Mouse (Mus musculus) hindbrain, embryonic 16.5 days (tissue): ENCODE results near the gene Rora. TPM values are rescaled to one million over a fixed set of nuclear protein-coding genes. Genes with fewer than 3 reads are reported as not detected.

Source experiments
- ATAC-seq: fragments of 200-750 bp; cut with Nextera tagmentation; 2 replicates; pipeline ENCODE4 v1.8.0; 2017; ENCODE audit warnings: moderate TSS enrichment, moderate library complexity
- H3K27ac ChIP-seq: fragments of 300-500 bp; sonication (generic); 2 replicates; pipeline ENCODE4 v1.5.1; 2014; ENCODE audit warnings: low read depth, mild to moderate bottlenecking, control low read depth, low read length, moderate library complexity
- H3K27me3 ChIP-seq: fragments of 300-500 bp; sonication (generic); replicated peaks from 2 replicates; pipeline ENCODE4 v1.6.1; 2014; ENCODE audit warnings: low read length; ENCODE audit not compliant: control insufficient read depth, insufficient read depth
- H3K36me3 ChIP-seq: fragments of 300-500 bp; sonication (generic); 2 replicates; pipeline ENCODE4 v1.6.1; 2014; ENCODE audit warnings: mild to moderate bottlenecking, low read length, moderate library complexity, mixed read lengths; ENCODE audit not compliant: control insufficient read depth, insufficient read depth
- H3K4me1 ChIP-seq: fragments of 300-500 bp; sonication (generic); 2 replicates; pipeline ENCODE4 v1.6.1; 2014; ENCODE audit warnings: low read depth, low read length; ENCODE audit not compliant: control insufficient read depth, insufficient read depth
- H3K4me2 ChIP-seq: fragments of 300-500 bp; sonication (generic); 2 replicates; pipeline ENCODE4 v1.6.1; 2014; ENCODE audit warnings: mild to moderate bottlenecking, low read length, control low read depth, moderate library complexity
- H3K4me3 ChIP-seq: fragments of 300-500 bp; sonication (generic); 2 replicates; pipeline ENCODE4 v1.5.1; 2014; ENCODE audit warnings: mild to moderate bottlenecking, low read length, control low read depth, moderate library complexity
- H3K9ac ChIP-seq: fragments of 300-500 bp; sonication (generic); 2 replicates; pipeline ENCODE4 v1.6.1; 2014; ENCODE audit warnings: low read depth, mild to moderate bottlenecking, control low read depth, low read length, moderate library complexity
- H3K9me3 ChIP-seq: fragments of 300-500 bp; sonication (generic); 2 replicates; pipeline ENCODE4 v1.6.1; 2014; ENCODE audit warnings: mild to moderate bottlenecking, low read length, moderate library complexity; ENCODE audit not compliant: control insufficient read depth
- WGBS: fragments of 180-500 bp; shearing (Covaris S2); extraction: QIAGEN DNeasy Blood & Tissue Kit; methylation state at CpG from one replicate; pipeline ENCODE4 v1.1.7; 2014; 5-methylcytosine and 5-hydroxymethylcytosine counted together
- polyA plus RNA-seq: library from polyadenylated mRNA; unstranded; fragments of >200 nt; fragmentation: Nextera tagmentation; extraction: Ambion mirVana; gene quantifications from 2 replicates; pipeline ENCODE4 v1.2.1, GENCODE M21; 2015

Rora gene
- polyA plus RNA-seq, 1 experiment from 2014 or later = 38.3 TPM

- H3K4me2 ChIP-seq = no peak overlapping the region
- ATAC-seq = no peak
- H3K36me3 ChIP-seq = no peaks in the 10 kb centered on the region
- no peaks in the 10 kb centered on the region for H3K27me3 ChIP-seq
- no peak overlapping the region for H3K27ac ChIP-seq
- no peak overlapping the region for H3K9ac ChIP-seq
- no peaks in the 10 kb centered on the region for H3K4me1 ChIP-seq
- no peak overlapping the region for H3K4me3 ChIP-seq
- WGBS = 75% methylated on average over 6 of the region's 6 CpGs
- no peaks in the 10 kb centered on the region for H3K9me3 ChIP-seq
Observed at GRCm38 (mm10) chr9:69227806-69228205, 574.2 kb downstream of the Rora start.

DNA sequence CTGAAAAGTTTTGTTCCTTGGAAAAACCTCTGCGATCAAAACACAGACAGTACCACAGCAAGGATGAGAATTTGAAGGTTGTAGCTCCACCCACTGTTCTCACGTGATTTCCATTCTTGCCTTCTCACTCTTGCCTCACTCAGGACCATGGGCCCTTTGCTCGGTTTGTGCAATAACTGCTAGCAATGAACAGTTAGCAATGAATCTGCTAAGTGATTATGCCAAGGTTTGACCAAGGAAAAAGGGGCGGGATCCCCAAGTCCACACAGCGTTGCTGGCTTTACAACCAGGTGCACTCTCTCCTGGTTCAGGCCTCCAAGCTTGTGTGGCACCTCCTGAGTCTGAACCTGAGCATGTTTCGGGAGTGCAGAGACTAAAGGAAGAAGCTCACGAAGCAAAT lies 576.3 kb downstream of the Rora start:
- no peaks in the 10 kb centered on the region for H3K4me1 ChIP-seq
- 84% methylated on average over 7 of the region's 7 CpGs for WGBS
- no peak overlapping the region for H3K4me2 ChIP-seq
- no peaks in the 10 kb centered on the region for H3K36me3 ChIP-seq
- H3K4me3 ChIP-seq = no peak overlapping the region
- no peak overlapping the region for H3K27ac ChIP-seq
- H3K9ac ChIP-seq = no peak overlapping the region
- ATAC-seq = no peak
- no peaks in the 10 kb centered on the region for H3K27me3 ChIP-seq
- no peaks in the 10 kb centered on the region for H3K9me3 ChIP-seq

DNA sequence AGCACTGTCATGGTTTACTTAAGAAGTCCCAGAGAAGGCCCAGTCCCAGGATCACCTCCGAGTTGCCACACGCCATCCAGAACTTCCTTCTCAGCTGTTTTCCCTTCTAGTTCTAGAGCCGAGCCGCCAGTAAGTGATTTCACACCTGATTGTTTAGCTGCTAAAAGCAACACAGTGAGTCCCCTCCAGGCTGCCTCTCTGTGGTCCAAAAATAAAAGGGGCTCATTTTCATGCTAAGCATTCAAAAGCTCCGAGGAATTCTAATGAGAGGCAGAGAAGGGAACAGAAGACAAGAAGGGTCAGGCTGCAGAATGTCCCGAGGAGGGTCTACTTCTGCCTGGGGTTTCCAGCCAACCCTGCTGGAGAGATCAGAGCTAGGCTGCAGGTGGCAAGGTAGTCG lies 580.9 kb downstream of the Rora start:
- WGBS = 10% methylated on average over 7 of the region's 7 CpGs
- no peaks in the 10 kb centered on the region for H3K4me1 ChIP-seq
- H3K4me2 ChIP-seq = no peak overlapping the region
- H3K27me3 ChIP-seq = no peaks in the 10 kb centered on the region
- H3K4me3 ChIP-seq = no peak overlapping the region
- H3K36me3 ChIP-seq = no peaks in the 10 kb centered on the region
- ATAC-seq = peak; percentile 34; the same call in 1 of the 2 replicates
- H3K27ac ChIP-seq = no peak overlapping the region
- no peak overlapping the region for H3K9ac ChIP-seq
- H3K9me3 ChIP-seq = no peaks in the 10 kb centered on the region

- H3K9ac ChIP-seq = no peak overlapping the region
- no peaks in the 10 kb centered on the region for H3K27me3 ChIP-seq
- H3K4me2 ChIP-seq = no peak overlapping the region
- no peaks in the 10 kb centered on the region for H3K36me3 ChIP-seq
- no peaks in the 10 kb centered on the region for H3K9me3 ChIP-seq
- H3K4me3 ChIP-seq = no peak overlapping the region
- H3K27ac ChIP-seq = no peak overlapping the region
- WGBS = 82% methylated on average over 10 of the region's 10 CpGs
- no peak for ATAC-seq
- no peaks in the 10 kb centered on the region for H3K4me1 ChIP-seq
Observed at GRCm38 (mm10) chr9:69237316-69237715, 583.7 kb downstream of the Rora start.

DNA sequence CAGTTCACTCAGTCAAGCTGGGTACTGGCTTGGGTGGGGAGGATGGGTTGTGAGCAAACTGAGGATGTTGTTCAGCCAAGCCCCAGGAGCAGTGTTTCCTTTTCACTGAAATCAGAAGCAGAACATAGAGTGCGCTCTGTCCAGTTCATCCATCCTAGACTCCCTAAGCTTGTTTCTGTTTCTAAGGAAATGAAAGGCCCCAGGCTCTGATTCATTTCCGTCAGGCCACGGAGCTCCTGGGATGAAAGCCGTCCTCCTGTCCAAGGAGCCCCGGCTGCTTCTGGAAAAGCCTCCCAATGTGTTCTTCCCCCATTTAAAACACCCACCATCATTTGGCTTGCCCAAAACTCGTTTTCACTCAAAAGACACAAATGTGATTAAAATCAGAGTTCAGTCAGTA lies 589.0 kb downstream of the Rora start:
- Histone ChIP-seq H3K9me3 (no peaks in the 10 kb centered on the region), H3K4me1 (no peaks in the 10 kb centered on the region), H3K27ac (no peak overlapping the region), H3K36me3 (no peaks in the 10 kb centered on the region), H3K4me2 (no peak overlapping the region), H3K27me3 (no peaks in the 10 kb centered on the region), H3K9ac (no peak overlapping the region), H3K4me3 (no peak overlapping the region)
- no peak for ATAC-seq
- WGBS = 57% methylated on average over 6 of the region's 6 CpGs

- Histone ChIP-seq H3K4me1 (no peaks in the 10 kb centered on the region), H3K4me2 (no peak overlapping the region), H3K27ac (no peak overlapping the region), H3K4me3 (no peak overlapping the region), H3K27me3 (no peaks in the 10 kb centered on the region), H3K9ac (no peak overlapping the region), H3K36me3 (no peaks in the 10 kb centered on the region), H3K9me3 (no peaks in the 10 kb centered on the region)
- WGBS = 31% methylated on average over 6 of the region's 6 CpGs
- ATAC-seq = no peak
Observed at GRCm38 (mm10) chr9:69243626-69244025, 590.0 kb downstream of the Rora start.

DNA sequence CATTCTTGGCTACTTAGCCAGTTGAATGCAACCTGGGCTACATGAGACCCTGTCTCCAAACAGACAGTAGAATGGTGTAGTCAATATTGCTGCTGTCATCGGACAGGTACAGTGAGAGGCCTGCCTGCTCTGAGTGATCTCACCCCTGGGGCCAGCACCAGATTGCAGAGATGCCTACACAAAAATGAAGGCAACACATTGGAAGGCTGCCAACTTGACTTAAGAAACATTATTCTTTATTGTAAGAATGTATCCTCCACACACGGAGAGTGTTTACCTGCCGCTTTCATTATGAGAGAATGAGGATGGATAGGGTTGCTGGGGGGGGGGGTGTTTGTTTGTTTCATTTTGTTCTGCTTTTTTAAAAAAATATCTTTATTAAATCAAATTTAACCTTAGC lies 592.6 kb downstream of the Rora start:
- no peaks in the 10 kb centered on the region for H3K27me3 ChIP-seq
- no peaks in the 10 kb centered on the region for H3K4me1 ChIP-seq
- ATAC-seq = no peak
- no peak overlapping the region for H3K4me2 ChIP-seq
- 54% methylated on average over 3 of the region's 3 CpGs for WGBS
- H3K27ac ChIP-seq = no peak overlapping the region
- H3K36me3 ChIP-seq = no peaks in the 10 kb centered on the region
- H3K4me3 ChIP-seq = no peak overlapping the region
- H3K9me3 ChIP-seq = no peaks in the 10 kb centered on the region
- H3K9ac ChIP-seq = no peak overlapping the region

DNA sequence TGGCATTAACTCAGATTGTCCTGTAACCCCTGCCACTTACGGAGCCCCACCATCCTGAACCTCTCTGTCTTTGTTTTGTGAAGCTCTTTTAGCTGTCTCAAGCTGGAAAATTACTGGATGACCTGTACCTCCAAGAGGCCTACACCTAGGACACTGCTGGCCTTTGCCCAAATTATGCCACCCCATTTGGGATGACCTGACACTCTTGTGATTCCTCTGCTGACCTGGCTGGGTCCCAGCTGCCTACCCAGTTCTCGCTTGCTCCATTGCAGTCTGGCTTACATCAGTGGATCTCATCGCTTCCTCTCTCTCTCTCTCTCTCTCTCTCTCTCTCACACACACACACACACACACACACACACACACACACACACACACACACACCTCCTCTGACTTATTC lies 596.0 kb downstream of the Rora start:
- 90% methylated on average over 3 of the region's 3 CpGs for WGBS
- H3K4me3 ChIP-seq = no peak overlapping the region
- no peaks in the 10 kb centered on the region for H3K9me3 ChIP-seq
- no peaks in the 10 kb centered on the region for H3K4me1 ChIP-seq
- H3K27me3 ChIP-seq = no peaks in the 10 kb centered on the region
- no peak overlapping the region for H3K27ac ChIP-seq
- H3K36me3 ChIP-seq = no peaks in the 10 kb centered on the region
- ATAC-seq = no peak
- no peak overlapping the region for H3K4me2 ChIP-seq
- H3K9ac ChIP-seq = no peak overlapping the region

- no peaks in the 10 kb centered on the region for H3K27me3 ChIP-seq
- no peak overlapping the region for H3K9ac ChIP-seq
- no peak overlapping the region for H3K27ac ChIP-seq
- H3K4me2 ChIP-seq = no peak overlapping the region
- ATAC-seq = no peak
- WGBS = 93% methylated on average over 8 of the region's 8 CpGs
- no peaks in the 10 kb centered on the region for H3K4me1 ChIP-seq
- H3K4me3 ChIP-seq = no peak overlapping the region
- H3K36me3 ChIP-seq = no peaks in the 10 kb centered on the region
- H3K9me3 ChIP-seq = no peaks in the 10 kb centered on the region
Observed at GRCm38 (mm10) chr9:69250326-69250725, 596.7 kb downstream of the Rora start.

DNA sequence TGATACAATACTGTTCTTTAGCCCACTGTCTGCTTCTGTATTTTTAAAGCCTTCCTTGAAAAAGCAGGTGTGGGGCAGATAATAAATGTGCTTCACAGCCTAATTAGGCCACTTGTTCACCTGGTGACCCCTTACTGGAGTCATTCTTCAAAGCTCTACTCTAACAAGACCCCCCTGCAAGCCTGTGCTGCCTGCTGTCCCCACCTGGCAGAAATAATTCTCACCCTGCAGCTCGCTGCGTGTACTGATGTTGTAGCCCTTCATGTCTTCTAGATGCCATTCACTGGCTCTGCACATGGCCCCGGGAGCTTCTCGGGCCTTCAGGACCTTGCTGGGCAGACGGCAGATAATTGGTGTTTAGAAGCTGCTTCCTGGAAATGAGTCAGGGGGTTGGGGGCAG lies 604.9 kb downstream of the Rora start:
- WGBS = 55% methylated on average over 5 of the region's 5 CpGs
- no peaks in the 10 kb centered on the region for H3K27me3 ChIP-seq
- ATAC-seq = no peak
- H3K4me2 ChIP-seq = no peak overlapping the region
- H3K36me3 ChIP-seq = no peaks in the 10 kb centered on the region
- 0 out of 2 replicates have a peak, but pooled peaks cover 3% of the 10 kb centered on the region for H3K4me1 ChIP-seq
- no peaks in the 10 kb centered on the region for H3K9me3 ChIP-seq
- no peak overlapping the region for H3K27ac ChIP-seq
- no peak overlapping the region for H3K4me3 ChIP-seq
- no peak overlapping the region for H3K9ac ChIP-seq
